Comparison of ENCODE assay signal across 9 mouse cellular contexts in genomic region chr7:6189542-6189941, GRCm38 (mm10). TPM values are rescaled to one million over a fixed set of nuclear protein-coding genes. Genes with fewer than 3 reads are reported as not detected.
A peak's percentile ranks its signal among the peaks of the same experiment; 100 is the strongest.
DNase-seq lines count a peak whose midpoint lies in the region; ATAC-seq and TF ChIP-seq lines count a peak whose summit lies in the region.
"Had no signal": no experiment of that assay in that cellular context is flagged by ENCODE, and none has a peak within 500 bp of the region (broad histone marks: within the 10 kb centered on the region; RNA-seq: fewer than 3 reads in every experiment).

No protein-coding gene starts in this region.

- H3K27ac ChIP-seq in heart, embryonic 12.5 days (ENCODE audit: poor library complexity, severe bottlenecking) = no peak overlapping the region
- H3K27ac ChIP-seq: limb, embryonic 12.5 days had no signal

- H3K9ac ChIP-seq in heart, embryonic 12.5 days = no peak overlapping the region
- H3K9ac ChIP-seq: limb, embryonic 12.5 days had no signal

- H3K4me2 ChIP-seq in heart, embryonic 12.5 days = peak overlapping the region; percentile 20
- H3K4me2 ChIP-seq: limb, embryonic 12.5 days had no signal

- H3K36me3 ChIP-seq in heart, embryonic 12.5 days = peaks cover 59% of the 10 kb centered on the region
- H3K36me3 ChIP-seq in E14TG2a.4 (ENCODE audit: insufficient read depth, low read length) = peaks cover 58% of the 10 kb centered on the region

- WGBS in heart, embryonic 12.5 days = 47% methylated on average over 45 of the region's 45 CpGs

- ATAC-seq in heart, embryonic 12.5 days (ENCODE audit: insufficient number of reproducible peaks, low FRiP score) = no peak; the same call in 1 of the 2 replicates

- no peak for DNase-seq in heart, adult 18-20 months
- peak; percentile 13 for DNase-seq in NIH3T3 (ENCODE audit: low read depth)
- peak; percentile 62 for DNase-seq in kidney, adult 9 months
- DNase-seq in layer of hippocampus, adult 18-20 months (ENCODE audit: low spot score in 2 of 2) = no peak
- no peak for DNase-seq in retina, postnatal 1 day
- DNase-seq in adrenal gland, postnatal 4 days (ENCODE audit: low spot score in 2 of 2) = no peak

- H3K4me3 ChIP-seq in heart, embryonic 12.5 days = peak overlapping the region; percentile 5; the same call in 1 of the 2 replicates
- H3K4me3 ChIP-seq in E14TG2a.4 (replicated peaks; ENCODE audit: low read length) = peak overlapping the region; percentile 77
- H3K4me3 ChIP-seq: limb, embryonic 12.5 days had no signal

- peaks cover 22% of the 10 kb centered on the region for H3K27me3 ChIP-seq in heart, embryonic 12.5 days (replicated peaks)
- H3K27me3 ChIP-seq in E14TG2a.4 (ENCODE audit: insufficient read depth, low read length) = peaks cover 30% of the 10 kb centered on the region

- no peaks in the 10 kb centered on the region; the same call in 1 of the 2 replicates for H3K9me3 ChIP-seq in heart, embryonic 12.5 days (replicated peaks)
- H3K9me3 ChIP-seq in E14TG2a.4 (ENCODE audit: low read length) = peaks cover 34% of the 10 kb centered on the region
- H3K9me3 ChIP-seq: limb, embryonic 12.5 days had no signal

- H3K4me1 ChIP-seq in heart, embryonic 12.5 days (replicated peaks) = peaks cover 6% of the 10 kb centered on the region; the same call in 1 of the 2 replicates
- H3K4me1 ChIP-seq in E14TG2a.4 (replicated peaks; ENCODE audit: low read depth, low read length) = peaks cover 9% of the 10 kb centered on the region
- H3K4me1 ChIP-seq: limb, embryonic 12.5 days had no signal

- no peak for TF ChIP-seq CTCF in E14TG2a.4 (conservative IDR thresholded peaks at IDR 0.05; ENCODE audit: low read length)

RNA-seq across cellular contexts. Expression of gene Galp, which starts 7.3 kb away (rescaled TPM):
- polyA plus RNA-seq in heart, embryonic 12.5 days (2016; fragmentation: Nextera tagmentation; extraction: Ambion mirVana) = not detected in 2 replicates
- total RNA-seq in heart, adult 18-20 months (2021) = not detected
- not detected for total RNA-seq in layer of hippocampus, adult 18-20 months (2021)
- not detected for total RNA-seq in adrenal gland, postnatal 4 days (2021)
- polyA plus RNA-seq: limb, embryonic 12.5 days had no signal

RNA-seq across cellular contexts. Expression of gene Zfp444, which starts 17.5 kb away (rescaled TPM):
- polyA plus RNA-seq in heart, embryonic 12.5 days (2016; fragmentation: Nextera tagmentation; extraction: Ambion mirVana) = 30.2 and 31.3 TPM in 2 replicates
- 10 to 100 TPM; 12.3 to 13.6 TPM for total RNA-seq in heart, adult 18-20 months (2021)
- 10 to 100 TPM; 45.8 to 61.9 TPM for total RNA-seq in layer of hippocampus, adult 18-20 months (2021)
- total RNA-seq in adrenal gland, postnatal 4 days (2021) = 10 to 100 TPM; 31.3 to 36.3 TPM

RNA-seq across cellular contexts. Expression of gene Zscan5b, which starts 32.5 kb away (rescaled TPM):
- not detected in 2 replicates for polyA plus RNA-seq in heart, embryonic 12.5 days (2016; fragmentation: Nextera tagmentation; extraction: Ambion mirVana)
- not detected for total RNA-seq in heart, adult 18-20 months (2021)
- not detected for total RNA-seq in layer of hippocampus, adult 18-20 months (2021)
- total RNA-seq in adrenal gland, postnatal 4 days (2021) = not detected
- polyA plus RNA-seq: limb, embryonic 12.5 days had no signal

RNA-seq across cellular contexts. Expression of gene Zfp787, which starts 33.7 kb away (rescaled TPM):
- 26.0 and 27.7 TPM in 2 replicates for polyA plus RNA-seq in heart, embryonic 12.5 days (2016; fragmentation: Nextera tagmentation; extraction: Ambion mirVana)
- total RNA-seq in heart, adult 18-20 months (2021) = 10 to 100 TPM; 31.3 to 32.3 TPM
- 10 to 100 TPM; 27.5 to 28.5 TPM for total RNA-seq in layer of hippocampus, adult 18-20 months (2021)
- total RNA-seq in adrenal gland, postnatal 4 days (2021) = 10 to 100 TPM; 79.3 to 83.7 TPM

Comparison
In these comparisons a context has a peak if more than half of its experiments do, and no peak if none do; other contexts are left out.
1. DNase-seq: peak in NIH3T3 (single experiment) and kidney, adult 9 months (single experiment); none in heart, adult 18-20 months (0 of 2), layer of hippocampus, adult 18-20 months (0 of 2), retina, postnatal 1 day (single experiment) and adrenal gland, postnatal 4 days (0 of 2).